Mouse (Mus musculus): ENCODE measurements around the gene Cpne5. TPM values are rescaled to one million over a fixed set of nuclear protein-coding genes. Genes with fewer than 3 reads are reported as not detected.

The Cpne5 gene
- polyA plus RNA-seq, 1 experiment from 2014 or later = 12.4 TPM

DNA sequence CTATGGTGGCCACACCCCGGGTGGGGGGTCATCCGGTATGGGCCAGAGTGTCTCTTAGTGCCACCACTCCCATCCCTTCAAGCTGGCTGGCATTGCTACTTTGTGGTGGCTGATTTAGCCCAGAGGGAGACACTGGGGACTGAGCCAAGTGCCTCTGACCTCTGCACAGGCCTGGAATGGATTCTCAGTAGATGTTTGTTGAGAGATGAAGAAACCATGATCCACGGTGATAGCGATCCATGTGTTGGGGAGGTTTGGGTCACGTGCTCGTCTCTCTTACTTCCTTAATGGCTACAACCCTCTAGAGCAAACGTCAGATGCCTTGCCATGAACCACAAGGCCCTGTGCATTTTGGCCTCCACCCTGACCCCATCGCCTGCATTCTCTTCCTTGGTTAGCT is 81.1 kb downstream of the Cpne5 start:
- H3K4me1 ChIP-seq (ENCODE audit: control insufficient read depth, insufficient read depth, low read length) = peaks cover 13% of the 10 kb centered on the region
- no peak overlapping the region for H3K9ac ChIP-seq (ENCODE audit: low read depth, low read length)
- no peak overlapping the region for H3K27ac ChIP-seq (replicated peaks; ENCODE audit: low read depth, low read length)
- H3K9me3 ChIP-seq (ENCODE audit: control insufficient read depth, low read length) = peaks cover 7% of the 10 kb centered on the region; the same call in 1 of the 2 replicates
- no peak for DNase-seq (ENCODE audit: low spot score)
- no peak for ATAC-seq (ENCODE audit: low read depth)
- H3K27me3 ChIP-seq (replicated peaks; ENCODE audit: control insufficient read depth, insufficient read depth, low read length) = no peaks in the 10 kb centered on the region
- WGBS = 87% methylated on average over 8 of the region's 8 CpGs
- no peak overlapping the region for H3K4me2 ChIP-seq (ENCODE audit: low read depth, low read length)
- H3K4me3 ChIP-seq (ENCODE audit: low read depth, low read length) = no peak overlapping the region
- H3K36me3 ChIP-seq (ENCODE audit: control insufficient read depth, insufficient read depth, low read length) = no peaks in the 10 kb centered on the region

DNA sequence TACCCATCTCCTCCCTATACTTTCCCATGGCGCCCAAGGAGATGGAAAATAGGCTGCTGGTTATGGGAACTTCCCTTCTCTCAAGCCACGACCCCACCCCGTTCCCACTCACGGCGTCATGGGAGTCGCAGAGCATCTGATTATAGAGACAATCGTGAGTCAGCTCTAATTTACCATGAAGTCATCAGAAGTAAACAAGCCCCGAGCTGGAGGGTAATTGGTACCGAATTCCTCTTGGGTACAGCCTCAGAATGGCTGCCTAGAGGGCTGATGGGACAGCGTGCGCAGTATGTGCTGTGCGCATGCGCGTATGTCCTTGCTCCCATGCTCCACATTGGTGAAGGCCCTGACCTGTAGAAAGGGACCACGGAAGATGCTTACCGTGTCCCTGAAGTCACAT is 81.6 kb downstream of the Cpne5 start:
- no peaks in the 10 kb centered on the region for H3K27me3 ChIP-seq (replicated peaks; ENCODE audit: control insufficient read depth, insufficient read depth, low read length)
- peaks cover 13% of the 10 kb centered on the region for H3K4me1 ChIP-seq (ENCODE audit: control insufficient read depth, insufficient read depth, low read length)
- ATAC-seq (ENCODE audit: low read depth) (peak; percentile 49), DNase-seq (ENCODE audit: low spot score) (no peak)
- WGBS = 63% methylated on average over 16 of the region's 16 CpGs
- H3K36me3 ChIP-seq (ENCODE audit: control insufficient read depth, insufficient read depth, low read length) = no peaks in the 10 kb centered on the region
- peaks cover 4% of the 10 kb centered on the region; the same call in 1 of the 2 replicates for H3K9me3 ChIP-seq (ENCODE audit: control insufficient read depth, low read length)
- H3K4me2 ChIP-seq (ENCODE audit: low read depth, low read length) = no peak overlapping the region
- H3K27ac ChIP-seq (replicated peaks; ENCODE audit: low read depth, low read length) = peak overlapping the region; percentile 65
- H3K4me3 ChIP-seq (ENCODE audit: low read depth, low read length) = no peak overlapping the region
- H3K9ac ChIP-seq (ENCODE audit: low read depth, low read length) = no peak overlapping the region

DNA sequence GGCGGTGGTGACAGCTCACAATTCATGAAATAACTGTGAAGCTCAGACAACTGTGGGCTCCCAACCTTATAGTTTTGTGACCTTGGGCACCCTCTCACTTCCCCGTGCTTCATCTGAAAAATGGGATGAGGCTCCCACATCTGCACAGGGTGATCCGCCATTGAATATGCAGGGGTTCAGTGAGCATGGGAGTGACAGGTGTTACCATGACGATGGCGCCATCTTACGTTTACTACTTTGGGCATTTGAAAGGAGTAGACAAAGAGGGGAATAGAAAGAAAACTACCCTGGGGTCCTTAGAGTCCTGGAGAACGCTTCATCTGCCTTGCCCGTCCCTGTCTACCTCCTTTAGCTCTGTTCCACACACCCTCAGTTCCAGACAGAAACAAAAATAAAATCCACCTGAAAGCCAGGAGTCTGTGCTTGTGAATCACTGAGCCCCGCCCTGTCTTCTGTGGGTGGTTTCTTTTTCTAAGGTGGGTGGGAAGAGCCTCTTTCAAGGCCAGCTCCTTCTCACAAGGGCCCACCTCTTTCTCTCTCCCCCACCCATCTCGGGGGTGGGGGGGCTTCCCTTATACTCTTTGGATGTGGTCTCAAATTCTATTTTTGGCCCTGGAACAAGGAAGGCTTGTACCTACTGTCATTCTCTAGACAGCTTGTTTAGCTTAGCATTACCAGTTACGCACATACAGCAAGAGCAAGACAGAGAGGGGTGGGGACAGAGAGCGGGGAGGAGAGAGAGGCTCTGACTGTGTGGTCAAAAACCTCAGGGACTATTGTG is 82.4 kb downstream of the Cpne5 start:
- Histone ChIP-seq H3K4me3 (ENCODE audit: low read depth, low read length) (no peak overlapping the region), H3K27me3 (replicated peaks; ENCODE audit: control insufficient read depth, insufficient read depth, low read length) (no peaks in the 10 kb centered on the region), H3K4me2 (ENCODE audit: low read depth, low read length) (no peak overlapping the region), H3K27ac (replicated peaks; ENCODE audit: low read depth, low read length) (peak overlapping the region; percentile 65), H3K36me3 (ENCODE audit: control insufficient read depth, insufficient read depth, low read length) (no peaks in the 10 kb centered on the region), H3K9me3 (ENCODE audit: control insufficient read depth, low read length) (no peaks in the 10 kb centered on the region), H3K9ac (ENCODE audit: low read depth, low read length) (no peak overlapping the region; the same call in 1 of the 2 replicates), H3K4me1 (ENCODE audit: control insufficient read depth, insufficient read depth, low read length) (peaks cover 13% of the 10 kb centered on the region)
- peak; percentile 73 for DNase-seq (ENCODE audit: low spot score)
- WGBS = 54% methylated on average over 12 of the region's 12 CpGs
- ATAC-seq (ENCODE audit: low read depth) = peak; percentile 82

DNA sequence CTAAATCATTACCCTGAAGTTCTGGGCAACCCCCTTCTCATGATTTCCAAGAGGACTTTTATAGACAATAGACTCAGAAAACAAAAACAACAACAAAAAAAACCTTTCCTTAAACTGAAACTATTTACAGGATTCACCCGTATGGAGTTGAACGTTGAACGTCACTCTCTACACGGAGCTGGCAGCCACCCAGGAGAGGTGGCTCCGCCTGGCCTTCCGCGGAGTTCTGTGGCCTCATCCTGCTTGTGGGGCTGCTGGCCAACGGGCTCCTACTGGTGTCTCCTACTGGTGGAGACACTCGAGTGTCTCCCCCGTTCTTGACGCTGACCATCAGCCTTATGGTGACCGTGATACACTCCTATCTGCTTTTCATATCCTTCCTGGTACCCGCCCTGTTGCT is 83.7 kb downstream of the Cpne5 start:
- no peak overlapping the region for H3K4me2 ChIP-seq (ENCODE audit: low read depth, low read length)
- no peaks in the 10 kb centered on the region for H3K36me3 ChIP-seq (ENCODE audit: control insufficient read depth, insufficient read depth, low read length)
- H3K4me1 ChIP-seq (ENCODE audit: control insufficient read depth, insufficient read depth, low read length) = peaks cover 13% of the 10 kb centered on the region
- H3K27ac ChIP-seq (replicated peaks; ENCODE audit: low read depth, low read length) = no peak overlapping the region
- H3K27me3 ChIP-seq (replicated peaks; ENCODE audit: control insufficient read depth, insufficient read depth, low read length) = no peaks in the 10 kb centered on the region
- ATAC-seq (ENCODE audit: low read depth) (no peak), DNase-seq (ENCODE audit: low spot score) (no peak)
- H3K4me3 ChIP-seq (ENCODE audit: low read depth, low read length) = no peak overlapping the region
- no peak overlapping the region for H3K9ac ChIP-seq (ENCODE audit: low read depth, low read length)
- H3K9me3 ChIP-seq (ENCODE audit: control insufficient read depth, low read length) = no peaks in the 10 kb centered on the region
- 82% methylated on average over 13 of the region's 13 CpGs for WGBS

DNA sequence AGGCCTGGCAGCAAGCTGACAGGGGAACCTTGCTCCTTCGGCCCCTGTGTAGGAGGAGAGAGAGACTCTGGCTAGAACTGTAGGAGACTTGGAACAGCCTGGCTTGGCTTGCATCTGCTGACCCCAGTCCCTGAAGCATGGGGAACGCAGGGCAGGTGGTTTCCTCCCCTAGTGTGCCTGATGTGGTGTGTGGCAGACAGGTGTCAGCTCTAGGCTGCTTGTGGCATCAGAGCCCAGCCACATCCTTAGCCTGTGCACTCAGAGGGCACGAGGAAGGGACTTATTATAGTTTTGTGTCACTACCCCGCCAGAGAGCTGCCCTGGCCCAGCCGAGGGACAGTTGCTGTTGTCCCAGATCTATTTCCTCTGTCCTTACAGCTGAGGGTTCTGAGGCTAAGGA is 85.4 kb downstream of the Cpne5 start:
- no peak for ATAC-seq (ENCODE audit: low read depth)
- WGBS = 61% methylated on average over 5 of the region's 5 CpGs

DNA sequence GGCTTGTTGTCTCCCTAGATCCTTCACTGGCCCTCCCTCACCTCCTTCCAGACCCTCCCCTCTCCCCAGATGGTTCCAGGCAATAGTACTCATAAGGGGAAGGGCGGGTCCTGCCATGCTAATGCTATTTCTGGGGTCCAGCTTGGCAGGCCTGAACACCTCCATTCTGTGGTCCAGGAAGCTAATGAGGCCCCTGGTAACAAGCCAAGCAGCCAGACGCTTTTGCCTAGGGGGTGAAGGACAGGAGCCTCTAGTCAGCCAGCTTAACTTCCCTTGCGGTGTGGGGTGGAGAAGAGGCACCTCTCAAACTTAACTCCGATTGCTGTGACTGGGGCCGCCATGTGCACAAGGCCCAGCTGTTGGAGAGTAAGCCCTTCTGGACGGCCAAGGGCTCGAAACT is 88.2 kb downstream of the Cpne5 start:
- H3K4me2 ChIP-seq (ENCODE audit: low read depth, low read length) = no peak overlapping the region

More for the DNA sequence above, 85.4 kb downstream of the Cpne5 start:
- Histone ChIP-seq H3K4me3 (ENCODE audit: low read depth, low read length) (no peak overlapping the region), H3K36me3 (ENCODE audit: control insufficient read depth, insufficient read depth, low read length) (no peaks in the 10 kb centered on the region), H3K9ac (ENCODE audit: low read depth, low read length) (no peak overlapping the region), H3K4me1 (ENCODE audit: control insufficient read depth, insufficient read depth, low read length) (peaks cover 13% of the 10 kb centered on the region), H3K27me3 (replicated peaks; ENCODE audit: control insufficient read depth, insufficient read depth, low read length) (no peaks in the 10 kb centered on the region), H3K4me2 (ENCODE audit: low read depth, low read length) (no peak overlapping the region), H3K27ac (replicated peaks; ENCODE audit: low read depth, low read length) (no peak overlapping the region), H3K9me3 (ENCODE audit: control insufficient read depth, low read length) (no peaks in the 10 kb centered on the region)
- DNase-seq (ENCODE audit: low spot score) = no peak

DNA sequence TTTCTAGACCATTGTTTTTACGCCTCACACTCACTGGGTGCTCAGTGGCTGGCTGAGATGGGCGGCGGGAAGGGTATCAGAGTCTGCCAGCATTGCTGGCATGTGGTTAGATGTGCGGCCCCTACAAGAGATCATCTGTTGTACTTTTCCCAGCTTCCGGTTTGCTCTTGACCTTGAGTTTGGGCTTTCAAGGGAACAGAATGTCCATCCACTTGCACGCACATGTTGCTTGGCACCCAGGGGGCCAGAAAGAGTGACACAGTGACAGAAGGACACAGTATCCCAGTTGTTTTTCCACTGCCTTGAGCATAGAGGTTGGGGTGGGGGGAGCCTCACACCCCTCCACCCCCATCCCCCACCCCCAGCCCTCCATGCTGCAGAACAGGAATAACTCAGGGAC is 90.2 kb downstream of the Cpne5 start:
- H3K4me3 ChIP-seq (ENCODE audit: low read depth, low read length) = no peak overlapping the region
- no peak overlapping the region for H3K27ac ChIP-seq (replicated peaks; ENCODE audit: low read depth, low read length)
- no peaks in the 10 kb centered on the region for H3K4me1 ChIP-seq (ENCODE audit: control insufficient read depth, insufficient read depth, low read length)
- no peaks in the 10 kb centered on the region for H3K36me3 ChIP-seq (ENCODE audit: control insufficient read depth, insufficient read depth, low read length)
- peaks cover 10% of the 10 kb centered on the region; the same call in 1 of the 2 replicates for H3K9me3 ChIP-seq (ENCODE audit: control insufficient read depth, low read length)
- no peaks in the 10 kb centered on the region for H3K27me3 ChIP-seq (replicated peaks; ENCODE audit: control insufficient read depth, insufficient read depth, low read length)
- no peak for ATAC-seq (ENCODE audit: low read depth)
- H3K4me2 ChIP-seq (ENCODE audit: low read depth, low read length) = no peak overlapping the region
- DNase-seq (ENCODE audit: low spot score) = no peak
- 88% methylated on average over 6 of the region's 6 CpGs for WGBS
- H3K9ac ChIP-seq (ENCODE audit: low read depth, low read length) = no peak overlapping the region

More for the DNA sequence above, 88.2 kb downstream of the Cpne5 start:
- ATAC-seq (ENCODE audit: low read depth) (no peak), DNase-seq (ENCODE audit: low spot score) (no peak)
- Histone ChIP-seq H3K27me3 (replicated peaks; ENCODE audit: control insufficient read depth, insufficient read depth, low read length) (no peaks in the 10 kb centered on the region), H3K36me3 (ENCODE audit: control insufficient read depth, insufficient read depth, low read length) (no peaks in the 10 kb centered on the region), H3K9ac (ENCODE audit: low read depth, low read length) (no peak overlapping the region), H3K4me3 (ENCODE audit: low read depth, low read length) (no peak overlapping the region), H3K4me1 (ENCODE audit: control insufficient read depth, insufficient read depth, low read length) (no peaks in the 10 kb centered on the region), H3K27ac (replicated peaks; ENCODE audit: low read depth, low read length) (no peak overlapping the region), H3K9me3 (ENCODE audit: control insufficient read depth, low read length) (peaks cover 10% of the 10 kb centered on the region; the same call in 1 of the 2 replicates)
- WGBS = 51% methylated on average over 7 of the region's 7 CpGs

DNA sequence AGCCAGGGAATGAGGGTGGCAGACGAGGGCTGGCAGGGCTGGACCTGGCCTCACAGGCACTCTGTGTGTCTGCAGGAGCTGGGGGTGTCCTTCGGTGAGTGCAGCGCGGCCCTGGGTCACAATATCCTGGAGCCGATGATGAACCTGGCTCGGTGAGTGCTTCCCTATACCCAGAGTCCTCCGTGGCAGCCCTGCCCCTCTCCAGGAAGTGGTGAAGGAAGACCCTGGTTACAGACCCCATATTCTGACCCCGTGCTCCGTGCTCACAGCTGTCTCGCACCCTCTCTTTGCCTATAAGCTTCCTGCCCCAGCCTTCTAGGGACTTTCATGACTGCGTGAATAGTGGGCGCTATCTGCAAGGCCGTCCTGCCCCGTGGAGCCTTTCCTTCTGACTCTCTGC is 90.7 kb downstream of the Cpne5 start:
- peaks cover 10% of the 10 kb centered on the region; the same call in 1 of the 2 replicates for H3K9me3 ChIP-seq (ENCODE audit: control insufficient read depth, low read length)
- no peaks in the 10 kb centered on the region for H3K4me1 ChIP-seq (ENCODE audit: control insufficient read depth, insufficient read depth, low read length)
- DNase-seq (ENCODE audit: low spot score) = no peak
- ATAC-seq (ENCODE audit: low read depth) = no peak
- H3K36me3 ChIP-seq (ENCODE audit: control insufficient read depth, insufficient read depth, low read length) = no peaks in the 10 kb centered on the region
- no peaks in the 10 kb centered on the region for H3K27me3 ChIP-seq (replicated peaks; ENCODE audit: control insufficient read depth, insufficient read depth, low read length)
- WGBS = 79% methylated on average over 14 of the region's 14 CpGs
- no peak overlapping the region for H3K9ac ChIP-seq (ENCODE audit: low read depth, low read length)
- no peak overlapping the region for H3K27ac ChIP-seq (replicated peaks; ENCODE audit: low read depth, low read length)
- H3K4me2 ChIP-seq (ENCODE audit: low read depth, low read length) = no peak overlapping the region
- H3K4me3 ChIP-seq (ENCODE audit: low read depth, low read length) = no peak overlapping the region

DNA sequence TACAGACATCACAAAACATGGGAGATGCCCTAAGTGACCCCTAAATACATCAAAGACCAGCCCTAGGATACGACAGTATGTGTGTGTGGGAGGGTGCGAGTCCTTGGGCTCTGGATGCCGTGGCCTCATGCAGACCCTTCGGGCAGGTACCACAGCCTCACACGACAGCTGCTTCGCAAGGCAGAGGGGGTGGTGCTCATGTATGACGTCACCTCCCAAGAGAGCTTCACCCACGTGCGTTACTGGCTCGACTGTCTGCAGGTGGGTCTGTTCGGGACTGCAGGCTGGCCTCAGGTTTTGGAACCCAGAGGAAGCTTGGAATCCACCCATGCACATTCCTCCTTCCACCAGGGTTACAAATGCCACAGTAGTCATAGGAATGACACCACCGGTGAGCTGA is 92.9 kb downstream of the Cpne5 start:
- Histone ChIP-seq H3K4me1 (ENCODE audit: control insufficient read depth, insufficient read depth, low read length) (no peaks in the 10 kb centered on the region), H3K36me3 (ENCODE audit: control insufficient read depth, insufficient read depth, low read length) (no peaks in the 10 kb centered on the region), H3K4me3 (ENCODE audit: low read depth, low read length) (no peak overlapping the region), H3K9ac (ENCODE audit: low read depth, low read length) (no peak overlapping the region), H3K9me3 (ENCODE audit: control insufficient read depth, low read length) (peaks cover 10% of the 10 kb centered on the region; the same call in 1 of the 2 replicates), H3K4me2 (ENCODE audit: low read depth, low read length) (no peak overlapping the region), H3K27ac (replicated peaks; ENCODE audit: low read depth, low read length) (no peak overlapping the region), H3K27me3 (replicated peaks; ENCODE audit: control insufficient read depth, insufficient read depth, low read length) (no peaks in the 10 kb centered on the region)
- no peak for DNase-seq (ENCODE audit: low spot score)
- WGBS = 94% methylated on average over 12 of the region's 12 CpGs
- no peak for ATAC-seq (ENCODE audit: low read depth)

All from embryonic facial prominence, embryonic 14.5 days (tissue).